Mouse (Mus musculus): ENCODE measurements at regions not wholly inside any gene's neighbourhood (a gene's known extent, or its start where the extent isn't known, plus 50 kb on each side); places are given as distances from the start of the nearest gene placed in this dataset.
A peak's percentile ranks its signal among the peaks of the same experiment; 100 is the strongest.

DNA sequence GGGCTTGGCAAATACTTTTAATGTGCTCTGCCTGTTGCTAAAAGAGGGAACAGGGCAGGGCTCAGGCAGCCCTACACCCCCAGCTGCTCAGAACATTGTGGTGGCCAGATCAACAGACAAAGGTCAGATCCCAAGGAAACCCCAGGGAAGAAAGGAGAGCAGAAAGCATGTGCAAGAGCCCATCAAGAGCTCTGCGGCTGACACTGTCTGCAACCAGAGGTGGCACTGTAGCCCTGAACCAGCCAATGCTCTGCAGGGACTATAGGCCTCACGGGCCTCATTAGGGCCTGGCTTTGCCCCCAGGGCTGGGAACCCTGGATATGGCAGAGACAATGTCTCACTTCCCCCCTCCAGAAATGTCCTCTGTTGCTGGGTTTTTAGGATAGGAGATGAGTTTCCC is 93.8 kb downstream of the 1810010D01Rik start:
- TF ChIP-seq POLR2A (IDR thresholded peaks at IDR 0.05; ENCODE audit: insufficient read length, low read depth) (no peak), USF1 (IDR thresholded peaks at IDR 0.05; ENCODE audit: low read depth) (no peak), MYOG (IDR thresholded peaks at IDR 0.05; ENCODE audit: control insufficient read depth in 1 of 3, insufficient read depth in 1 of 3, insufficient read length in 2 of 3, low read depth in 2 of 3) (peak in 1 of 3 experiments; percentile 33), POLR2AphosphoS2 (IDR thresholded peaks at IDR 0.05; ENCODE audit: insufficient read length, low read depth) (no peak), MAX (IDR thresholded peaks at IDR 0.05; ENCODE audit: low read depth) (no peak), TCF3 (IDR thresholded peaks at IDR 0.05; ENCODE audit: insufficient read length, low read depth) (no peak), CEBPB (IDR thresholded peaks at IDR 0.05; ENCODE audit: insufficient read depth, poor library complexity, severe bottlenecking) (no peak), MYOD1 (IDR thresholded peaks at IDR 0.05; ENCODE audit: control insufficient read depth in 1 of 3, insufficient read length in 2 of 3, low read depth in 2 of 3) (no peak), E2F4 (IDR thresholded peaks at IDR 0.05; ENCODE audit: insufficient read depth) (no peak), TCF12 (IDR thresholded peaks at IDR 0.05; ENCODE audit: insufficient read depth, poor library complexity, severe bottlenecking) (no peak), SRF (IDR thresholded peaks at IDR 0.05; ENCODE audit: control insufficient read depth, insufficient read length, low read depth) (no peak)

All from myocyte (in vitro differentiated cells).